Mouse (Mus musculus) stomach, postnatal 0 days (tissue): ENCODE data around the gene Atp5g3.

Source experiments
- CTCF ChIP-seq: IDR thresholded peaks from 2 replicates; pipeline ENCODE4 v1.5.1; 2016; ENCODE audit warnings: antibody characterized with exemption, low read depth, mild to moderate bottlenecking, moderate library complexity
- EP300 ChIP-seq: optimal IDR thresholded peaks from 2 replicates; pipeline ENCODE3; 2016; ENCODE audit warnings: antibody characterized with exemption

GRCm38 (mm10) chr2:73940471-73940870 lies 29.3 kb upstream of the Atp5g3 start:
- TF ChIP-seq CTCF (no peak), EP300 (no peak)
